Mouse (Mus musculus): Measurements from ENCODE around the gene Ackr2. TPM values are rescaled to one million over a fixed set of nuclear protein-coding genes. Genes with fewer than 3 reads are reported as not detected.

Gene Ackr2
- polyA plus RNA-seq, 2 experiments = 0.07 to 0.37 TPM

DNA sequence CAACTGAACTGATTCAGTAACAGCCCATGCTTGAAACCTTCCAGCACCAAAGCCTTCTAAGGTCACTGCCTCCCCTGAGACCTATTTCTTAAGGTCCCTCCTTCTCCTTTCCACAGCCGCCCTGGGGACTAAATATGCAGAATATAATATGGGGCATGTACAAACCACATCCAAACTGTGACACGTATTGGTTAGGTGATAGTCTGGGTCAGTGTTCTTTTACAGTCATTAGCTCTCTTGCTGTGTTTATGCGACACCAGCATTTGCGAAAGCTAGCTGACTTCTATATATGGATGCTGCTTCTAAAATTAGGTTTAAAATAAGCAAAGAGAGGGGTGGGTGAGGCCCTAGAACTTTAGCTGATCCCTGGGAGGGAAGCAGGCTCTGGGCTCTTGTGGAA is 1.3 kb upstream of the Ackr2 start:
- H3K36me3 ChIP-seq (replicated peaks; ENCODE audit: control insufficient read depth, insufficient read depth, low read depth) = no peaks in the 10 kb centered on the region
- no peak overlapping the region for H3K27ac ChIP-seq
- DNase-seq (ENCODE audit: low read depth in 3 of 3, low spot score in 3 of 3) (no peak), ATAC-seq (ENCODE audit: insufficient read depth) (no peak)
- H3K27me3 ChIP-seq (ENCODE audit: control insufficient read depth, insufficient read depth, low read length) = no peaks in the 10 kb centered on the region
- H3K4me2 ChIP-seq (ENCODE audit: low read depth) = no peak overlapping the region
- H3K4me3 ChIP-seq (ENCODE audit: insufficient read depth in 1 of 2, low read depth in 2 of 2, low read length in 2 of 2) = no peak overlapping the region
- TF ChIP-seq EP300 (IDR thresholded peaks at IDR 0.05; ENCODE audit: low read depth) = no peak
- TF ChIP-seq CTCF (IDR thresholded peaks at IDR 0.05; ENCODE audit: low read depth) = no peak
- no peaks in the 10 kb centered on the region for H3K9me3 ChIP-seq (ENCODE audit: control insufficient read depth, low read length)
- H3K9ac ChIP-seq (replicated peaks) = no peak overlapping the region
- WGBS (ENCODE audit: insufficient replicate concordance) = 57% methylated on average over 4 of the region's 4 CpGs
- no peaks in the 10 kb centered on the region for H3K4me1 ChIP-seq (replicated peaks; ENCODE audit: control insufficient read depth in 2 of 2, insufficient read depth in 2 of 2, low read length in 1 of 2)

DNA sequence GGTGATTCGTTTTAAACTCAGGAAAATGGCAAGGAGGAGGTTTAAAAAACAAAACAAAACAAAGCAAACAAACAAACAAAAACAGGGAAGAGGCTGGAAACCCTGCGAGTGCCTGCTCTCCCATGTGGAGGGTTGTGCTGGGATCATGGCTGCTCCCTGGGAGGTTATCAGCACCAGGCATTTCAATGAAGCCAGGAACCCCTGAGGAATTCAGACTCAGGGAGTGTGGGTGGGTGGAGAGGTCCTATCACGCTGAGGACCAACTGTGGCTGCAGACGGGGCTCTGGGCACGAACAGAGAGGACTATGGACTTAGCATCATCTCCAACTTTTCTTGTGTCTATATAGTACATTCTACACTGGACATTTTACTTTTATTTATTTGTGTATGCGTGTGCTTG is 1.2 kb downstream of the Ackr2 start:
- TF ChIP-seq CTCF (IDR thresholded peaks at IDR 0.05; ENCODE audit: low read depth) = no peak
- no peak for TF ChIP-seq EP300 (IDR thresholded peaks at IDR 0.05; ENCODE audit: low read depth)
- Histone ChIP-seq H3K4me3 (ENCODE audit: insufficient read depth in 1 of 2, low read depth in 2 of 2, low read length in 2 of 2) (no peak overlapping the region), H3K9me3 (ENCODE audit: control insufficient read depth, low read length) (no peaks in the 10 kb centered on the region), H3K36me3 (replicated peaks; ENCODE audit: control insufficient read depth, insufficient read depth, low read depth) (no peaks in the 10 kb centered on the region), H3K27ac (no peak overlapping the region), H3K9ac (replicated peaks) (no peak overlapping the region), H3K4me1 (replicated peaks; ENCODE audit: control insufficient read depth in 2 of 2, insufficient read depth in 2 of 2, low read length in 1 of 2) (no peaks in the 10 kb centered on the region; a peak in 1 of 4 replicates), H3K4me2 (ENCODE audit: low read depth) (no peak overlapping the region), H3K27me3 (ENCODE audit: control insufficient read depth, insufficient read depth, low read length) (no peaks in the 10 kb centered on the region)
- no peak for DNase-seq (ENCODE audit: low read depth in 3 of 3, low spot score in 3 of 3)
- no peak for ATAC-seq (ENCODE audit: insufficient read depth)
- WGBS (ENCODE audit: insufficient replicate concordance) = 53% methylated on average over 6 of the region's 6 CpGs

DNA sequence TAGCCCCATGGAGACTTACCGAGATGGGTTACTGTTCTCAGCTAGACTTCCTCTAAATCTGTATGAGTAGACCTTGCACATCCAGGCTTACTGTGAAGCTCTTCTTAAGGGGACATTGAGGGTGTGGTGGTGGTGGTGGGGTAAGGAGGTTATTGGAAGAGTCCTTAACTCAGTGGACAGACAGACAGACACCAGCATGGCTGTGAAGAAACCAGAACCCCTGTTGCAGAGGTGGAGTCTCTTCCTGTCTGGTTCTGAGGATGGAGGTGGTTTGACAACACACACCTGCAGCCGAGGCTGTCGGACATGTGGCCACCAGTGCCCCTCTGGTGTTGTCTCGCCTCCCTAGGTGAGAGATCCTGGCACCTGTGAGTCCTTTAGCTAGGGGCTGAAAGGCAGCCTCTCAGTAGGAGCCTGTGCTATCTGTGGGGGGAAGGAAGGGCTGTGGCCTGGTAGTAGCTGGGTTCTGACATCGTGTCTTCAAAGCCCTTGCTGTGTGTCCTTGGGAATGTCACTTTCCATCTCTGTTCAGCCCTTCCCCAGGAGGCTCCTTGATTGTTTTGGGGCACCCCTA is 2.2 kb downstream of the Ackr2 start:
- TF ChIP-seq EP300 (IDR thresholded peaks at IDR 0.05; ENCODE audit: low read depth) (no peak), CTCF (IDR thresholded peaks at IDR 0.05; ENCODE audit: low read depth) (no peak)
- Histone ChIP-seq H3K27ac (no peak overlapping the region), H3K4me2 (ENCODE audit: low read depth) (no peak overlapping the region), H3K4me3 (ENCODE audit: insufficient read depth in 1 of 2, low read depth in 2 of 2, low read length in 2 of 2) (no peak overlapping the region), H3K9me3 (ENCODE audit: control insufficient read depth, low read length) (no peaks in the 10 kb centered on the region), H3K9ac (replicated peaks) (no peak overlapping the region), H3K36me3 (replicated peaks; ENCODE audit: control insufficient read depth, insufficient read depth, low read depth) (no peaks in the 10 kb centered on the region), H3K4me1 (replicated peaks; ENCODE audit: control insufficient read depth in 2 of 2, insufficient read depth in 2 of 2, low read length in 1 of 2) (peaks cover 0 to 2% of the 10 kb centered on the region in 2 experiments; a peak in 1 of 4 replicates), H3K27me3 (ENCODE audit: control insufficient read depth, insufficient read depth, low read length) (no peaks in the 10 kb centered on the region)
- ATAC-seq (ENCODE audit: insufficient read depth) = no peak
- 51% methylated on average over 5 of the region's 5 CpGs for WGBS (ENCODE audit: insufficient replicate concordance)
- no peak for DNase-seq (ENCODE audit: low read depth in 3 of 3, low spot score in 3 of 3)

DNA sequence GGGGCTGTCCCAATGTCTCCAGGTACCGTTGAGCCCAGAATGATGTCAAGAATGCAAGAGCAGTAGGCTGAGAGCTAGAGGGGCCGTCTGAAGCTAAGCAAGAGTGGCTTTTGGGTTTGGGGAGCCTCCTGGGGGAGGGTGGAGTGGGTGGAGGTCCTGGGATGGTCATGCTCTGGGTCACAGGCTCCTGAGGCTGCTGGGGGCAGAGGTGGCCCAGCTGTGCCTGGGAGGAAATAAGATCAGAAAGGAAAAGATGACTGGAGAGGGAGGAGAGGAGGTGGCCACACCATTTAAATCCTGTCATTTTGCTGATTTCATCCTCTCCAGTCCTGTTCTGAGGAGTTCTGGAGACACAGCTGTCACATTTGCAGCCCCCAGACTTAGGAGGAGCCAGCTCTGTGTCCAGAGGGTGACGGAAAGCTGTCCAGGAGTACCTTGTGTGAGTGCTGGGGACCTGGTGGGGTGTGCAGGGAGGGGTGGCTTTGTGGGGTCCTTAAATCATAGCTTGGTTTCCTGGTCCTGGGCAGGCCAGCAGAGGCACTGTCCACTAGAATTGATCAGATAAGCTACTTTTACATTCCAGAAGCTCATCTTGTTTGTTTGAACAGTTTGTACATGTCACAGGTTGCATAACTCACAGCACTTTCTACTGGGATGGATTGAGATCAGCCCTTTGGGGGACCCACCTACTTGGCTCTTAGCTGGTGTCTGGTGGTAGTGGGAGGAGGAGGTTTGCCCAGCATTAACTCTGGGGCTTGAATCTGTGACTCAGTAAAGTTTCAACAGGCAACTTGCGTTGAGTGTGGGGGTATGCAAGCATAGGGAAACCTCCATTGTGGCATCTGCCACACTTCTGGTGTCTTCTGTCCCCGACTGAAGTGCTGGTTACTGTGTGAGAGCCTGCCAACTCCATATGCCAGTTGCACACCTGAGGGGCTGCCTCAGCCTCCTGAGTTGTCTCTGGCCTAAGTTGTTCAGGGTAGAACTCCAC is 3.9 kb downstream of the Ackr2 start:
- peaks cover 0 to 4% of the 10 kb centered on the region in 2 experiments; a peak in 1 of 4 replicates for H3K4me1 ChIP-seq (replicated peaks; ENCODE audit: control insufficient read depth in 2 of 2, insufficient read depth in 2 of 2, low read length in 1 of 2)
- no peak overlapping the region for H3K4me2 ChIP-seq (ENCODE audit: low read depth)
- H3K27me3 ChIP-seq (ENCODE audit: control insufficient read depth, insufficient read depth, low read length) = no peaks in the 10 kb centered on the region
- TF ChIP-seq CTCF (IDR thresholded peaks at IDR 0.05; ENCODE audit: low read depth) = no peak
- TF ChIP-seq EP300 (IDR thresholded peaks at IDR 0.05; ENCODE audit: low read depth) = no peak
- DNase-seq (ENCODE audit: low read depth in 3 of 3, low spot score in 3 of 3) = no peak
- H3K4me3 ChIP-seq (ENCODE audit: insufficient read depth in 1 of 2, low read depth in 2 of 2, low read length in 2 of 2) = no peak overlapping the region
- H3K9me3 ChIP-seq (ENCODE audit: control insufficient read depth, low read length) = no peaks in the 10 kb centered on the region
- ATAC-seq (ENCODE audit: insufficient read depth) = peak; percentile 28; the same call in 1 of the 2 replicates
- H3K36me3 ChIP-seq (replicated peaks; ENCODE audit: control insufficient read depth, insufficient read depth, low read depth) = no peaks in the 10 kb centered on the region
- H3K27ac ChIP-seq = no peak overlapping the region
- 50% methylated on average over 5 of the region's 5 CpGs for WGBS (ENCODE audit: insufficient replicate concordance)
- no peak overlapping the region for H3K9ac ChIP-seq (replicated peaks)

Measured in liver, embryonic 14.5 days (tissue).